Mouse (Mus musculus) CD8-positive naive resting alpha-beta T cell, adult 57 days (primary cell): ENCODE results near the gene Myb. TPM values are rescaled to one million over a fixed set of nuclear protein-coding genes. Genes with fewer than 3 reads are reported as not detected.

Experiments
- total RNA-seq: library from RNA; stranded (reverse); gene quantifications from one replicate; pipeline ENCODE4 v1.2.4, GENCODE M21; 2023

The Myb gene
- 29.8 TPM for total RNA-seq

DNA sequence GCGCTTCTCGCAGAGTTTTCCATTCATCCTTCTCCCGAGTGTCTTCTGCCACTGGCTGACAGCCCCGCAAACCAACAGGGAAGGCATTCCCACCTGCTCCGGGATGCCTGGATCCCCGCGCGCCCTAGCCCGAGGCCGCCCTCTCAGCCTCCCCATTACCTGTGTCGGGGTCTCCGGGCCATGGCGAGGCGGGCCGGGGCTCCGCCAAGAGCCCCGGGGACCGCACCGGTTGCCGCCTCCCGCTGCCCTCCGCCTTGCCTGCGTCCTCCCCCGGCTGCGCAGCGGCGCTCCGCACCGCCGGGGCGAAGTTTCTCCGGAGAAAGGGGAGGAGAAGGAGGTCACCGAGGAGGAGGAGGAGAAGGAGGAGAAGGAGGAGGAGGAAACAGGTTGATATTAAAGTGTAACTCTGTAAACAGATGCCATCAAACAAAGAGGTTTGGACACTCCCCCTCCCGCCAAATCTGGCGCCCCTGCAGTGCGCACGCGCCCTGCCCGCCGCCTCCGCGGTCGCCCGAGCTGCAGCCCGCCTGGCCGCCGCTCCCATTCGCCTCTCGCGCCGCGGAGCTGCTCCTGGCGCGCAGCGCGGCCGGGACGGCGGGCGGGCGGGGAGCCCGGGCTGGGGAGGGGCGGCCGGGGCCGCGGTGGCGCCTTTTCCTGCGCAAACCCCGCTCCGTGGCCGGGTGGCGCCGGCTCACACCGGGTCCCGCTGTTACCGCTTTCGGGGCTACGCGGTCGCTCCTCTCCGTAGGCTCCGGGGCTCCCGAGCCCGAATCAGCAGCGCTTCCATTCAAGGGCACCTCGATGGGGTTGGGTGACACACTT lies at the start of gene Myb:
TSS of gene Myb (minus strand) at position 448 of the 822 bp plus-strand sequence.

Other genes with a start within 250 kb of the Myb start
- gene Ahi1, start 208.4 kb downstream of the Myb start, total RNA-seq = 16.9 TPM
- 121 TPM for gene Hbs1l, start 135.0 kb upstream of the Myb start, total RNA-seq
- 0.24 TPM for gene Aldh8a1, start 216.3 kb upstream of the Myb start, total RNA-seq